Mouse (Mus musculus) E14TG2a.4 (cell line): Measurements from ENCODE around the gene Dgkg.

ENCODE experiments used
- H3K27me3 ChIP-seq: 2 replicates; pipeline ENCODE4 v1.6.1; 2014; ENCODE audit warnings: low read length, control low read depth; ENCODE audit not compliant: insufficient read depth
- H3K36me3 ChIP-seq: 2 replicates; pipeline ENCODE4 v1.6.1; 2014; ENCODE audit warnings: low read length, control low read depth; ENCODE audit not compliant: insufficient read depth
- H3K4me1 ChIP-seq: replicated peaks from 2 replicates; pipeline ENCODE4 v1.6.1; 2014; ENCODE audit warnings: low read depth, low read length, control low read depth
- H3K4me3 ChIP-seq: replicated peaks from 2 replicates; pipeline ENCODE4 v1.5.1; 2014; ENCODE audit warnings: mild to moderate bottlenecking, low read length
- H3K9me3 ChIP-seq: 2 replicates; pipeline ENCODE4 v1.6.1; 2014; ENCODE audit warnings: low read length, control low read depth
- CTCF ChIP-seq: conservative IDR thresholded peaks from 2 replicates; pipeline ENCODE4 v1.5.1; 2014; ENCODE audit warnings: low read length
- NANOG ChIP-seq: IDR thresholded peaks from 2 replicates; pipeline ENCODE4 v1.6.1; 2014; ENCODE audit warnings: borderline replicate concordance, low read length, mixed read lengths
- POU5F1 ChIP-seq: IDR thresholded peaks from 2 replicates; pipeline ENCODE4 v1.6.1; 2014; ENCODE audit warnings: low read length, borderline replicate concordance

The Dgkg gene

DNA sequence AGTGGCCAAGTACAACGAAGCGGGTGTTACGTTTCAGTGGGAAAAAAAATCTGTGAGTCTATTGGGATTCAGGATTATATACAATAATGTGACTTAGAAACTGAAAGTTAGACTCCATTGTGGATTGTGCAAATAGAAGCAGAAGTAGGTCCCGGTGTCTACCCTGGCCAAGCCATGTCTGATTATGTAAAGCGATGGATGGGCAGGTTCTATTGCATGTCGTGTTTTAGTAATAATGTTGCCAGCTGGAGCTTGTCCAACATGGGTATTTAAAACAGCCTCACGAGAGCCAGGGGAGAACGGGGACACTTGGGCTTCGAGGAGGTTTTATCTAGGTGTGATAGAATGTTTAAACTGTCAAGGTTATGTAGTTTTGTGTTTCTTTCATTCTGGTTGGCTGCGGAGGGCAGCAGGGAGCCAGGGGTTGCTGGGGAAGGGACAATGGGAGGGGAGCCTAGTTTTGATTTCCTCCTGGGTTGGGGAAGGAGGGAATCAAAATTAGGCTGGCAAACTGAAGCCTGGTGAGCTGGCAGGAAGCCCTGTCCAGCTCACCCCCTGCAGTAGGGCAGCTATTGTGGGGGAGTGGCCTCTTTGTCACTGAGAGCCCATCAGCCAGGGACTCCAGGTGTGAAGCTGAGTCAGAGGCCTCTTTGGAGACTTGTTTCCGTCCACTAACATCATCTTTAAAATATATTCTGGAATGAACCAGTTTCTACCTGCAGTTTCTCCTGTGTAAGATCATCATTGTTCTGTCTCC, 74.7 kb downstream of the Dgkg start:
- no peaks in the 10 kb centered on the region for H3K36me3 ChIP-seq
- no peak overlapping the region for H3K4me3 ChIP-seq
- TF ChIP-seq POU5F1: no peak
- TF ChIP-seq NANOG: no peak
- TF ChIP-seq CTCF: no peak
- peaks cover 5% of the 10 kb centered on the region for H3K27me3 ChIP-seq
- no peaks in the 10 kb centered on the region for H3K9me3 ChIP-seq
- H3K4me1 ChIP-seq: 0 out of 2 replicates have a peak, but pooled peaks cover 8% of the 10 kb centered on the region

DNA sequence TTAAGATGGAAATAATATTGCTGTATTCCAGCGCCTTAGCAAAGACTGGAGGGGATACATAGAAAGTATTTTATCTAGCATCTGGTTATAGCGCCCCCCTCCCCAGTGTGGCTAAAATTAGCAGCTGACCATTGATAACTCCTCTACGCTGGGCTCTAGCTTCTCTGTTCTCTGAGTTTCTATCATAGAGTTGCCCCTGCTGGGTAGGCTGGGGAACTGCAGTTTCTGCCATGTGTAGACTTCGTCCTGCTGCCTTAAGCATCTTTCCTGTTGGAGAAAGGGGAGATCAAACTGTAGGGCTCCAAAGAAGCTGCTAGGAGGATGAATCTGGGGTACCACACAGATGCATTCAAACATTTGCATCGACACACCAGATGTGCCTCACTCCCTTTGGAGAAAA, 76.9 kb downstream of the Dgkg start:
- H3K4me1 ChIP-seq: 0 out of 2 replicates have a peak, but pooled peaks cover 8% of the 10 kb centered on the region
- TF ChIP-seq POU5F1 (no peak), CTCF (peak; percentile 84)
- no peak overlapping the region for H3K4me3 ChIP-seq
- H3K36me3 ChIP-seq: no peaks in the 10 kb centered on the region
- peaks cover 18% of the 10 kb centered on the region for H3K27me3 ChIP-seq
- no peaks in the 10 kb centered on the region for H3K9me3 ChIP-seq

DNA sequence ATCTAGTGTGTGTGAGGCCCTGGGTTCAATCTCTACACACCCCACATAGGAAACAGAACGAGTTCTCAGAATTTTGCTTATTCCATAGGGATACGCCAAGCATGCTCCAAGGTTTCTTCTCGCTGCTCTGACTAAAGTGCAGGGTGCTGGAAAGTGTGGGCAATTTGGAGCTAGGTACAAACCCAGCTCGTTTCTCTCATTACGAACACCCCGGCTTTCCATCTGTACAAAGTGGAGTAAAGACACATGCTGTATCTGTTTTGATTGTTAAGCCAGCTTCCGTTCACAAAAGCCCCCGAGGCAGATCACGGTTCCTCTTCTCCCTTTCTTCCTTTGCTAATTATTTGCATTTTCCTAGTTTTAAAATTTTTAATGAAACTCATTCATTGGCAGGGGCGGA, 78.1 kb downstream of the Dgkg start:
- no peak for TF ChIP-seq POU5F1
- no peak for TF ChIP-seq CTCF
- TF ChIP-seq NANOG: no peak
- Histone ChIP-seq H3K4me3 (no peak overlapping the region), H3K27me3 (peaks cover 29% of the 10 kb centered on the region), H3K36me3 (no peaks in the 10 kb centered on the region), H3K9me3 (no peaks in the 10 kb centered on the region), H3K4me1 (0 out of 2 replicates have a peak, but pooled peaks cover 8% of the 10 kb centered on the region)

DNA sequence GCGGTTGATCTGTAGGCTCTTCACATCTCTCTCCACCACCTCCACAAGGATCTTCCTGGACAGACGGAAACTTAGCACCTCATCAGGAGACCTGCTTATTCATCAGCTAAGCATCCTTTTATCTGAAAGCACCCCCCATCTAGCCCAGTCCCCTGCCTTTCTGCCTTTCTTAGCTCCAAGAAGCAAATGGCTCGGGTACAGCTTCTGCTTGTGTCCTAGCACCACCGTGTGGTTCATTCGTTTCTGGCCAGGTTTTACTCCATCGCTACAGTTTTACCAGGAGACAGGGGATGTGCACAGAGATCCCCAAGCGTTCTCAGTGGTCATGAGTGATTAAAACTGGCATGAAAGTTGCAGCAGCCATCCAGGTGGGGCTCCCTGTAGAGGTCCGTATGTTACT, 79.4 kb downstream of the Dgkg start:
- H3K4me3 ChIP-seq: no peak overlapping the region
- peaks cover 17% of the 10 kb centered on the region for H3K4me1 ChIP-seq
- H3K36me3 ChIP-seq: no peaks in the 10 kb centered on the region
- no peaks in the 10 kb centered on the region for H3K9me3 ChIP-seq
- no peak for TF ChIP-seq NANOG
- peaks cover 38% of the 10 kb centered on the region for H3K27me3 ChIP-seq

DNA sequence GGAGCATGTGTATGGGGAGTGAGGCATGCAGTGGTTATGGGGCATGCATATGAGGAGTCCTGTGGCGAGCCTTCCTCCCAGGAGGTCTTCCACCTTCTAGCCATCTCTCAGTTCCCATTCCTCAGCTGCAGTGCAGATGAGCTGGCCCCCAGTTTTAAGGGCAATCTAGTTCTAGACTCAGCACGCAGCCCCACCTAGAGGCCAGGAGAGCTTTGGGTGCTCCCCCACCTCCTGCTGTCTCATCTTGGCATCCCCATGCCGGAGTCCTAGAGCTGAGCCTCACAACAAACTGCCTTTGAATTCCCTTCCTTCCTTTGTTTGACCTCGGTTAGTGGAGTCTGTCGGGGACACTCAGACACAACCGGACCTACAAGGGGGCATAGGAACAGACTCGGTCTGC, 82.9 kb downstream of the Dgkg start:
- no peak overlapping the region for H3K4me3 ChIP-seq
- peaks cover 53% of the 10 kb centered on the region for H3K27me3 ChIP-seq
- H3K9me3 ChIP-seq: no peaks in the 10 kb centered on the region
- H3K36me3 ChIP-seq: no peaks in the 10 kb centered on the region
- TF ChIP-seq POU5F1 (no peak), NANOG (no peak), CTCF (no peak)
- peaks cover 30% of the 10 kb centered on the region for H3K4me1 ChIP-seq

DNA sequence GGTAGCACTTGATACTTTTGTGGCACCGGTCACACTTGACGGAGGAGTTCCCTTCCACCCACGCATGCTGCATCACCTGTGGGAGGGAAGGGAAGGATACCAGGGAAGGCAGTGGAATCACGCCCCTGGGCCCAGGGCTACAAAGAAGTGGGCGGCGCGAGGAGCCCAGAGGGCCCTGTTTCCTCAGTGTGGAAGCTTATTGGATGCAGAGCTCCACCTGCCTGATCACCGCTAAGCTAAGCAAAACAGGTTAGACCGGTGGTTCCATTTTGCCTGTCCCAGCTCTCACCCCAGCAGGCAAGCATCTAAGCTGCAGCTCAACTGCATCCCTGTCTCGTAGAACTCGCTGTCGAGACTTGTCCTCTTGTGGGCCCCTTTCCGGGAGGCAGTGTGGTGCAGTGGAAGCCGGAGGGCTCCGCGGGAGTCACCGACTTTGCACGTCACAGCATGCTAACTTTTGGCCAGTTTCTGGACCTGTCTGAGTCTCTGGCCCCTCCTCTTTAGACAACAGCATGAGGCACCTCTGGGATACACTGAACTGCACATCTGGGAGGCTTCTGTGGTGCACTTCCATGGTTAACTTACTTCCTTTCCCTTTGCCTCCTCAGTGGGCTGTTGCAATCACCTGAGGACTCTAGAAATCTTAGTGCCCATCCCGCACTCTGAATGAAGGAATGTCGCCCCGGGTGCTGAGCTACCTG, 84.2 kb downstream of the Dgkg start:
- Histone ChIP-seq H3K36me3 (no peaks in the 10 kb centered on the region), H3K4me1 (peaks cover 30% of the 10 kb centered on the region), H3K4me3 (peak overlapping the region; percentile 67), H3K9me3 (no peaks in the 10 kb centered on the region), H3K27me3 (peaks cover 53% of the 10 kb centered on the region)
- TF ChIP-seq NANOG (no peak), CTCF (no peak), POU5F1 (no peak)

DNA sequence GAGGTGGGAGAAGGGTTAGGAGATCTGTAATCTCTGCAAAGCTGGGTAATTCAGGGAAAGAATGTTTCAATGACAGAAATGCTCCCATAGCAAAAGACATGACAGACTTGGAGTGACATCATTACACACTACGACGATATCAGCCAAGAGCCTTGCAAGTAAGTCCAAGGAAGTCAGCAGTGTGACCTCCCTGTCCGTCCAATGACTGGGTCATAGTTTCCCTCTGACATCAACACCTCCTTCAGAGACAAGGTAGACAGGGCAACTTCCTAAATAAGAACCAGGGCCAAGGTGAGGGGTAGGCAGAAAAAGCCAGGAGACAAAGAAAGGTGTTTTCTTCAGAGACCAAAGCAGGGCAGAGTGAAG, 92.1 kb downstream of the Dgkg start:
- peaks cover 15% of the 10 kb centered on the region for H3K4me1 ChIP-seq
- no peak overlapping the region for H3K4me3 ChIP-seq
- peaks cover 17% of the 10 kb centered on the region; the same call in 1 of the 2 replicates for H3K27me3 ChIP-seq
- TF ChIP-seq CTCF (no peak), NANOG (no peak), POU5F1 (no peak)
- H3K36me3 ChIP-seq: no peaks in the 10 kb centered on the region
- no peaks in the 10 kb centered on the region for H3K9me3 ChIP-seq

DNA sequence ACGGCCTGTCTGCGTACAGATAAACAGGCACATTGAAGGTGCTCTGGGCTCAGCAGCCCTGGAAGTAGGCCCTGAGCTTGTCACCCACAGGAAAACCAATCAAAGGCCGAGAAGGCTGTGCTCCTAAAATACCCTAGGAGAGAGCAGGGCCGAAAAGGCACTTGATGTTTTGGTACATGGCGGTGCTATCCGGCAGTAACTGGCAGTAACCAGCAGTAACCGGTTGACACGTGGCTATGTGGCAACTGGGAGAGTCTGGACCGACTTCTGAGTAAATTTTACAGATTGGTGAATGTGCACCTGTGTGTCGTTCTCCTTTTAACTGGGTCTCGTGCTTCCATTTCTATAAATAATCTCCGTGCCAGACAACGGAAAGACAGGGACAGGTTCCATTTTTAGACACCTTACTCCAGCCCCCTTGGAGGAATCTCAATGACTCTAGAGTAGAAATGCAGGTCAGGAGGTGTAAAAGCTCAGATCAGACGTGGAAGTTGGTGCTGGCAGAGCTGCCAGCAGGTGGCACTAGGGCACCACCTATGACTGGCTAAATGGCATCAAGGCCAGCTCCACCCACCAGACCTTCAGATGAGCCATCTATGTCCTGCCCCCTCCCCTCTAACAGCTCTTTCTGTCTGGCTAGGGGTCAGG, 92.6 kb downstream of the Dgkg start:
- H3K4me1 ChIP-seq: peaks cover 14% of the 10 kb centered on the region
- H3K27me3 ChIP-seq: peaks cover 20% of the 10 kb centered on the region; the same call in 1 of the 2 replicates
- H3K4me3 ChIP-seq: peak overlapping the region; percentile 35
- H3K36me3 ChIP-seq: no peaks in the 10 kb centered on the region
- peak; percentile 54 for TF ChIP-seq CTCF
- TF ChIP-seq NANOG: no peak
- TF ChIP-seq POU5F1: no peak
- H3K9me3 ChIP-seq: no peaks in the 10 kb centered on the region
